Mouse (Mus musculus): Measurements from ENCODE around the gene Strip2. TPM values are rescaled to one million over a fixed set of nuclear protein-coding genes. Genes with fewer than 3 reads are reported as not detected.

The Strip2 gene
- total and polyA plus RNA-seq, 3 experiments: 0.02 to 0.76 (median 0.30) TPM

- peaks cover 6% of the 10 kb centered on the region; the same call in 1 of the 2 replicates for H3K27me3 ChIP-seq (ENCODE audit: insufficient read depth, low read length)
- H3K9me3 ChIP-seq (replicated peaks): no peaks in the 10 kb centered on the region
- TF ChIP-seq GATA1 (IDR thresholded peaks at IDR 0.05; ENCODE audit: borderline replicate concordance, low read length) (no peak), POLR2AphosphoS5 (IDR thresholded peaks at IDR 0.05; ENCODE audit: insufficient replicate concordance, low read depth, low read length) (no peak), TAL1 (conservative IDR thresholded peaks at IDR 0.05; ENCODE audit: low read depth, low read length) (no peak), GATA2 (IDR thresholded peaks at IDR 0.05; ENCODE audit: borderline replicate concordance, low read depth, low read length) (no peak), CTCF (IDR thresholded peaks at IDR 0.05; ENCODE audit: low read depth, low read length) (no peak)
- H3K4me1 ChIP-seq (ENCODE audit: insufficient read depth, low read depth, low read length): peaks cover 8% of the 10 kb centered on the region; the same call in 1 of the 2 replicates
- DNase-seq (ENCODE audit: low spot score) (no peak), ATAC-seq (ENCODE audit: extremely low read depth, insufficient number of reproducible peaks, low FRiP score, poor library complexity, severe bottlenecking) (no peak)
- no peak overlapping the region for H3K4me3 ChIP-seq (ENCODE audit: low read depth, low read length)
- no peaks in the 10 kb centered on the region for H3K36me3 ChIP-seq (replicated peaks)
These were observed 63.6 kb downstream of the Strip2 start for GRCm38 (mm10) chr6:29980461-29980860.

GRCm38 (mm10) chr6:29981797-29982196 lies 65.0 kb downstream of the Strip2 start:
- no peaks in the 10 kb centered on the region for H3K36me3 ChIP-seq (replicated peaks)
- peaks cover 10% of the 10 kb centered on the region for H3K4me1 ChIP-seq (ENCODE audit: insufficient read depth, low read depth, low read length)
- no peak for ATAC-seq (ENCODE audit: extremely low read depth, insufficient number of reproducible peaks, low FRiP score, poor library complexity, severe bottlenecking)
- no peaks in the 10 kb centered on the region for H3K9me3 ChIP-seq (replicated peaks)
- TF ChIP-seq GATA2 (IDR thresholded peaks at IDR 0.05; ENCODE audit: borderline replicate concordance, low read depth, low read length) (no peak), TAL1 (conservative IDR thresholded peaks at IDR 0.05; ENCODE audit: low read depth, low read length) (no peak), GATA1 (IDR thresholded peaks at IDR 0.05; ENCODE audit: borderline replicate concordance, low read length) (no peak), CTCF (IDR thresholded peaks at IDR 0.05; ENCODE audit: low read depth, low read length) (no peak), POLR2AphosphoS5 (IDR thresholded peaks at IDR 0.05; ENCODE audit: insufficient replicate concordance, low read depth, low read length) (no peak)
- no peak for DNase-seq (ENCODE audit: low spot score)
- H3K27me3 ChIP-seq (ENCODE audit: insufficient read depth, low read length): peaks cover 14% of the 10 kb centered on the region
- H3K4me3 ChIP-seq (ENCODE audit: low read depth, low read length): no peak overlapping the region

- TF ChIP-seq CTCF (IDR thresholded peaks at IDR 0.05; ENCODE audit: low read depth, low read length) (no peak), TAL1 (conservative IDR thresholded peaks at IDR 0.05; ENCODE audit: low read depth, low read length) (no peak), POLR2AphosphoS5 (IDR thresholded peaks at IDR 0.05; ENCODE audit: insufficient replicate concordance, low read depth, low read length) (no peak), GATA1 (IDR thresholded peaks at IDR 0.05; ENCODE audit: borderline replicate concordance, low read length) (no peak), GATA2 (IDR thresholded peaks at IDR 0.05; ENCODE audit: borderline replicate concordance, low read depth, low read length) (no peak)
- Histone ChIP-seq H3K36me3 (replicated peaks) (no peaks in the 10 kb centered on the region), H3K27me3 (ENCODE audit: insufficient read depth, low read length) (peaks cover 17% of the 10 kb centered on the region), H3K9me3 (replicated peaks) (no peaks in the 10 kb centered on the region), H3K4me1 (ENCODE audit: insufficient read depth, low read depth, low read length) (peaks cover 13% of the 10 kb centered on the region), H3K4me3 (ENCODE audit: low read depth, low read length) (peak overlapping the region; percentile 68)
- DNase-seq (ENCODE audit: low spot score) (peak; percentile 27), ATAC-seq (ENCODE audit: extremely low read depth, insufficient number of reproducible peaks, low FRiP score, poor library complexity, severe bottlenecking) (peak; percentile 70)
These were observed 68.3 kb downstream of the Strip2 start for GRCm38 (mm10) chr6:29985058-29985498.

GRCm38 (mm10) chr6:29985504-29985903 lies 68.7 kb downstream of the Strip2 start:
- Histone ChIP-seq H3K36me3 (replicated peaks) (no peaks in the 10 kb centered on the region), H3K9me3 (replicated peaks) (no peaks in the 10 kb centered on the region), H3K4me3 (ENCODE audit: low read depth, low read length) (peak overlapping the region; percentile 68), H3K4me1 (ENCODE audit: insufficient read depth, low read depth, low read length) (peaks cover 13% of the 10 kb centered on the region), H3K27me3 (ENCODE audit: insufficient read depth, low read length) (peaks cover 14% of the 10 kb centered on the region)
- DNase-seq (ENCODE audit: low spot score): no peak
- TF ChIP-seq TAL1 (conservative IDR thresholded peaks at IDR 0.05; ENCODE audit: low read depth, low read length): no peak
- no peak for TF ChIP-seq POLR2AphosphoS5 (IDR thresholded peaks at IDR 0.05; ENCODE audit: insufficient replicate concordance, low read depth, low read length)
- no peak for ATAC-seq (ENCODE audit: extremely low read depth, insufficient number of reproducible peaks, low FRiP score, poor library complexity, severe bottlenecking)

GRCm38 (mm10) chr6:29985986-29986385 lies 69.2 kb downstream of the Strip2 start:
- peaks cover 14% of the 10 kb centered on the region for H3K27me3 ChIP-seq (ENCODE audit: insufficient read depth, low read length)
- DNase-seq (ENCODE audit: low spot score) (no peak), ATAC-seq (ENCODE audit: extremely low read depth, insufficient number of reproducible peaks, low FRiP score, poor library complexity, severe bottlenecking) (no peak)
- H3K36me3 ChIP-seq (replicated peaks): no peaks in the 10 kb centered on the region
- TF ChIP-seq CTCF (IDR thresholded peaks at IDR 0.05; ENCODE audit: low read depth, low read length): no peak
- no peak for TF ChIP-seq POLR2AphosphoS5 (IDR thresholded peaks at IDR 0.05; ENCODE audit: insufficient replicate concordance, low read depth, low read length)
- no peak for TF ChIP-seq GATA2 (IDR thresholded peaks at IDR 0.05; ENCODE audit: borderline replicate concordance, low read depth, low read length)
- TF ChIP-seq TAL1 (conservative IDR thresholded peaks at IDR 0.05; ENCODE audit: low read depth, low read length): no peak
- no peak for TF ChIP-seq GATA1 (IDR thresholded peaks at IDR 0.05; ENCODE audit: borderline replicate concordance, low read length)
- H3K4me3 ChIP-seq (ENCODE audit: low read depth, low read length): no peak overlapping the region
- peaks cover 13% of the 10 kb centered on the region for H3K4me1 ChIP-seq (ENCODE audit: insufficient read depth, low read depth, low read length)
- H3K9me3 ChIP-seq (replicated peaks): no peaks in the 10 kb centered on the region

- Histone ChIP-seq H3K4me3 (ENCODE audit: low read depth, low read length) (no peak overlapping the region), H3K9me3 (replicated peaks) (no peaks in the 10 kb centered on the region), H3K36me3 (replicated peaks) (no peaks in the 10 kb centered on the region), H3K27me3 (ENCODE audit: insufficient read depth, low read length) (peaks cover 14% of the 10 kb centered on the region), H3K4me1 (ENCODE audit: insufficient read depth, low read depth, low read length) (peaks cover 13% of the 10 kb centered on the region)
- ATAC-seq (ENCODE audit: extremely low read depth, insufficient number of reproducible peaks, low FRiP score, poor library complexity, severe bottlenecking): no peak
- TF ChIP-seq GATA2 (IDR thresholded peaks at IDR 0.05; ENCODE audit: borderline replicate concordance, low read depth, low read length): no peak
- TF ChIP-seq POLR2AphosphoS5 (IDR thresholded peaks at IDR 0.05; ENCODE audit: insufficient replicate concordance, low read depth, low read length): no peak
- TF ChIP-seq CTCF (IDR thresholded peaks at IDR 0.05; ENCODE audit: low read depth, low read length): no peak
- TF ChIP-seq TAL1 (conservative IDR thresholded peaks at IDR 0.05; ENCODE audit: low read depth, low read length): no peak
- TF ChIP-seq GATA1 (IDR thresholded peaks at IDR 0.05; ENCODE audit: borderline replicate concordance, low read length): no peak
- DNase-seq (ENCODE audit: low spot score): no peak
These were observed 70.4 kb downstream of the Strip2 start for GRCm38 (mm10) chr6:29987246-29987645.

All from G1E (cell line).